Mouse (Mus musculus) erythroblast, embryonic 14.5 days (primary cell): ENCODE data around the gene Btn2a2.

Experiments used
- GATA1 ChIP-seq: IDR thresholded peaks from 2 replicates; pipeline ENCODE4 v1.6.1; 2012; ENCODE audit warnings: low read length, inconsistent platforms, mixed read lengths
- TAL1 ChIP-seq: IDR thresholded peaks from 3 replicates; pipeline ENCODE4 v1.6.1; 2012; ENCODE audit warnings: low read length, inconsistent platforms, mixed read lengths

DNA sequence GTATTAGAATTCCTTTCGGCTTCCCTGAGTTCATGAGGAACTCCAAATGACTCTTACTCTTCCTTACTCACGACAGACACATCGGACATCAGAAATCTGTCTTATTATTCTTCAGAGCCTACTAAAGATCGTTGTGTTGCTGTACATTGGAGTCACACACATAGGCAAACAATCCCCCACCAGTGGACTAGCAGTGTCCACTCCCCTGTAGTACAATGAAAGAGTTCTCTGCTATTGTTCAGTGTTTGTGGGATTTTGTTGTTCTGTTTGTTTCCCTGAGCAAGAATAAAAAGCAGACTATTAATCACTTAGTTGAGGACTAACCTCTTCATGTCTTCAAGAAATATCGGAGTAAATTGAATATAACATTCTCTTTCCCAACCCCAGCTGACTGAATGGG lies 54.9 kb downstream of the Btn2a2 start:
- TF ChIP-seq TAL1 (no peak), GATA1 (no peak)
